18 mouse cellular contexts compared by ENCODE assay signal in the genomic region with DNA sequence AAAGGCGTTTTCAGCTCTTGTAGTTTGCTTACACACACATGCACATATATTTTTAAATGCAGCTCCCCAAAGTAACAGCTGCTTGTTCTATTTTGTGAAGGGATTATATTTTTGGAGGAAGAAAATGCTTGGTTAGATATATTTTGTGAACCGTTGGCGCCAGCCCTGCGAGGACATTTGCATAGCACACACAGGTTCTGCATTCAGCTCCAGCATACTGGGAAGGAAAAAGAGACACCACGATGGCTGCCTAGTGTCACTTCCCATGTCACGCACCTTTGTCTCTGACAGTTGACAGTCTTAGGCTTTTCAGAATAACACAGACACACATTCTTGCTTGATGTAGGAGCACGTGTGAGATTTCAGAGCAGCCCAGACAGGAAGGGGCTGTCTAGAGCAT. TPM values are rescaled to one million over a fixed set of nuclear protein-coding genes. Genes with fewer than 3 reads are reported as not detected.
A peak's percentile ranks its signal among the peaks of the same experiment; 100 is the strongest.
DNase-seq lines count a peak whose midpoint lies in the region.
"Had no signal": no experiment of that assay in that cellular context is flagged by ENCODE, and none has a peak within 500 bp of the region (broad histone marks: within the 10 kb centered on the region; RNA-seq: fewer than 3 reads in every experiment).

No protein-coding gene starts in this region.

- DNase-seq in heart, adult 11 months, result peak; percentile 27
- no peak for DNase-seq in heart, postnatal 14 days
- DNase-seq in right cerebral cortex, adult 18-20 months, result peak; percentile 43
- DNase-seq in right cerebral cortex, postnatal 14 days, result no peak
- peak; percentile 83 for DNase-seq in brain, adult 2 months (ENCODE audit: low read depth, low spot score)
- DNase-seq in left cerebral cortex, postnatal 14 days (ENCODE audit: low spot score in 2 of 2), result peak; percentile 53 to 65
- DNase-seq in adrenal gland, postnatal 4 days (ENCODE audit: low spot score in 2 of 2), result no peak
- DNase-seq: adrenal gland, postnatal 25 days; B cell, adult 2 months; cerebellum, adult 2 months; cerebellum, postnatal 14 days; gastrocnemius, postnatal 10 days; heart, postnatal 4 days; kidney, postnatal 25 days; liver, postnatal 0 days; lung, postnatal 36 days; thymus, adult 18-20 months; thymus, postnatal 25 days had no signal

- intact Hi-C loops in heart, postnatal 14 days (cut with DNase I), result no loop called here
- intact Hi-C loops in left cerebral cortex, postnatal 14 days (cut with DNase I), result loop anchor here (5.0 to 10.0 kb wide), 3 partner anchors 111 to 623 kb away; a partner anchor contains a TSS

RNA-seq across cellular contexts. Expression of a gene that starts 49.9 kb away (rescaled TPM):
- 1 to 10 TPM; 7.2 TPM for total RNA-seq in heart, postnatal 14 days (2021)
- 10 to 100 TPM; 27.4 to 27.6 TPM for total RNA-seq in left cerebral cortex, postnatal 14 days (2021)
- total RNA-seq in adrenal gland, postnatal 4 days (2021), result 10 to 100 TPM; 17.0 to 23.5 TPM

Comparison
In these comparisons a context has a peak if more than half of its experiments do, and no peak if none do; other contexts are left out.
1. DNase-seq: peak in heart, adult 11 months (single experiment), right cerebral cortex, adult 18-20 months (single experiment), brain, adult 2 months (single experiment) and left cerebral cortex, postnatal 14 days (2 of 2); none in heart, postnatal 14 days (0 of 2), right cerebral cortex, postnatal 14 days (single experiment) and adrenal gland, postnatal 4 days (0 of 2).